Mouse (Mus musculus) hindbrain, embryonic 14.5 days (tissue): ENCODE data around the gene Cnksr3. TPM values are rescaled to one million over a fixed set of nuclear protein-coding genes. Genes with fewer than 3 reads are reported as not detected.

ENCODE experiments used
- polyA plus RNA-seq: library from polyadenylated mRNA; unstranded; fragments of >200 nt; fragmentation: Nextera tagmentation; extraction: Ambion mirVana; gene quantifications from 2 replicates; pipeline ENCODE4 v1.2.1, GENCODE M21; 2014

Gene Cnksr3
- polyA plus RNA-seq, 1 experiment from 2014 or later: 3.0 TPM

Other genes starting within 250 kb of the Cnksr3 start
- gene Ipcef1, start 159.8 kb downstream of the Cnksr3 start, polyA plus RNA-seq: 2.8 and 3.2 TPM in 2 replicates